Mouse (Mus musculus) ES-Bruce4 (cell line): ENCODE results near the gene Iars2. TPM values are rescaled to one million over a fixed set of nuclear protein-coding genes. Genes with fewer than 3 reads are reported as not detected.

Experiments used
- H3K27ac ChIP-seq: 2 replicates; pipeline ENCODE4 v1.5.1; 2012; ENCODE audit warnings: low read length, inconsistent platforms; ENCODE audit not compliant: insufficient read depth
- H3K27me3 ChIP-seq: 2 replicates; pipeline ENCODE4 v1.6.1; 2012; ENCODE audit warnings: mild to moderate bottlenecking, low read length, inconsistent platforms; ENCODE audit not compliant: control insufficient read depth, poor library complexity, insufficient read depth, severe bottlenecking
- H3K36me3 ChIP-seq: 2 replicates; pipeline ENCODE4 v1.6.1; 2012; ENCODE audit warnings: inconsistent platforms, mild to moderate bottlenecking, low read length, moderate library complexity; ENCODE audit not compliant: control insufficient read depth, poor library complexity, insufficient read depth, severe bottlenecking
- H3K4me1 ChIP-seq: one replicate; pipeline ENCODE4 v1.8.1; 2011; ENCODE audit warnings: low read length; ENCODE audit not compliant: control insufficient read depth, insufficient read depth
- H3K4me3 ChIP-seq: 2 replicates; pipeline ENCODE4 v1.5.1; 2011; ENCODE audit warnings: low read depth, mild to moderate bottlenecking, low read length
- H3K9ac ChIP-seq: 2 replicates; pipeline ENCODE4 v1.6.1; 2012; ENCODE audit warnings: low read depth, mild to moderate bottlenecking, inconsistent platforms; ENCODE audit not compliant: poor library complexity, severe bottlenecking
- H3K9me3 ChIP-seq: replicated peaks from 2 replicates; pipeline ENCODE4 v1.6.1; 2012; ENCODE audit warnings: mild to moderate bottlenecking, low read length, inconsistent platforms; ENCODE audit not compliant: control insufficient read depth, poor library complexity, insufficient read depth, severe bottlenecking
- CTCF ChIP-seq: IDR thresholded peaks from one replicate; pipeline ENCODE4 v1.8.1; 2011; ENCODE audit warnings: low read depth, low read length
- EP300 ChIP-seq: IDR thresholded peaks from 2 replicates; pipeline ENCODE4 v1.6.1; 2011; ENCODE audit warnings: low read depth, low read length; ENCODE audit not compliant: insufficient read depth
- POLR2A ChIP-seq: IDR thresholded peaks from one replicate; pipeline ENCODE4 v1.8.1; 2011; ENCODE audit warnings: low read length; ENCODE audit not compliant: insufficient read depth
- polyA plus RNA-seq: library from polyadenylated mRNA; stranded (reverse); fragments of >200 nt; gene quantifications from 2 replicates; pipeline ENCODE4 v1.2.4, GENCODE M21; 2011; ENCODE audit warnings: low read depth; ENCODE audit not compliant: missing spikeins, insufficient read depth, insufficient read length

Iars2 gene
- polyA plus RNA-seq, 1 experiment = 55.5 TPM

GRCm38 (mm10) chr1:185274819-185275545 is 54.2 kb downstream of the Iars2 start:
- Histone ChIP-seq H3K4me3 (no peak overlapping the region), H3K27me3 (no peaks in the 10 kb centered on the region), H3K9ac (no peak overlapping the region), H3K4me1 (no peaks in the 10 kb centered on the region), H3K36me3 (peaks cover 10% of the 10 kb centered on the region; the same call in 1 of the 2 replicates), H3K9me3 (no peaks in the 10 kb centered on the region), H3K27ac (no peak overlapping the region)
- no peak for TF ChIP-seq EP300
- no peak for TF ChIP-seq POLR2A
- no peak for TF ChIP-seq CTCF

- Histone ChIP-seq H3K9me3 (no peaks in the 10 kb centered on the region), H3K27ac (no peak overlapping the region), H3K27me3 (no peaks in the 10 kb centered on the region), H3K9ac (no peak overlapping the region), H3K4me3 (no peak overlapping the region), H3K36me3 (0 out of 2 replicates have a peak, but pooled peaks cover 6% of the 10 kb centered on the region), H3K4me1 (no peaks in the 10 kb centered on the region)
- TF ChIP-seq POLR2A = no peak
- no peak for TF ChIP-seq EP300
- TF ChIP-seq CTCF = no peak
Observed at GRCm38 (mm10) chr1:185271373-185271772, 57.8 kb downstream of the Iars2 start.

GRCm38 (mm10) chr1:185270403-185271097 is 58.6 kb downstream of the Iars2 start:
- Histone ChIP-seq H3K4me1 (no peaks in the 10 kb centered on the region), H3K9me3 (no peaks in the 10 kb centered on the region), H3K9ac (no peak overlapping the region), H3K36me3 (peaks cover 3% of the 10 kb centered on the region; the same call in 1 of the 2 replicates), H3K27me3 (no peaks in the 10 kb centered on the region), H3K4me3 (no peak overlapping the region), H3K27ac (no peak overlapping the region)
- TF ChIP-seq CTCF (no peak), POLR2A (no peak), EP300 (no peak)

- no peak overlapping the region for H3K9ac ChIP-seq
- H3K27me3 ChIP-seq = no peaks in the 10 kb centered on the region
- no peaks in the 10 kb centered on the region for H3K4me1 ChIP-seq
- H3K27ac ChIP-seq = no peak overlapping the region
- no peaks in the 10 kb centered on the region for H3K9me3 ChIP-seq
- H3K4me3 ChIP-seq = no peak overlapping the region
- TF ChIP-seq CTCF (no peak), EP300 (no peak), POLR2A (no peak)
- H3K36me3 ChIP-seq = peaks cover 10% of the 10 kb centered on the region
Observed at GRCm38 (mm10) chr1:185268675-185269074, 60.5 kb downstream of the Iars2 start.

- Histone ChIP-seq H3K9me3 (no peaks in the 10 kb centered on the region), H3K27ac (no peak overlapping the region), H3K4me1 (no peaks in the 10 kb centered on the region), H3K36me3 (peaks cover 15% of the 10 kb centered on the region), H3K4me3 (no peak overlapping the region), H3K9ac (no peak overlapping the region), H3K27me3 (no peaks in the 10 kb centered on the region)
- no peak for TF ChIP-seq EP300
- TF ChIP-seq POLR2A = no peak
- peak; percentile 64 for TF ChIP-seq CTCF
Observed at GRCm38 (mm10) chr1:185262565-185262964, 66.6 kb downstream of the Iars2 start.

GRCm38 (mm10) chr1:185256753-185257152 is 72.4 kb downstream of the Iars2 start:
- TF ChIP-seq CTCF (no peak), EP300 (no peak), POLR2A (no peak)
- Histone ChIP-seq H3K36me3 (peaks cover 13% of the 10 kb centered on the region), H3K27ac (no peak overlapping the region), H3K9me3 (no peaks in the 10 kb centered on the region), H3K4me3 (no peak overlapping the region), H3K4me1 (no peaks in the 10 kb centered on the region), H3K27me3 (no peaks in the 10 kb centered on the region), H3K9ac (no peak overlapping the region)
